Mouse (Mus musculus) effector memory CD4-positive, alpha-beta T cell, adult 7 months (primary cell): ENCODE results near the gene Sugp1. TPM values are rescaled to one million over a fixed set of nuclear protein-coding genes. Genes with fewer than 3 reads are reported as not detected.

Source experiments
- polyA plus RNA-seq: library from polyadenylated mRNA; unstranded; fragments of 100-300 nt; shearing (Covaris generic); gene quantifications from one replicate; pipeline ENCODE4 v1.2.1, GENCODE M21; 2017

Sugp1 gene
- polyA plus RNA-seq: 49.0 TPM

DNA sequence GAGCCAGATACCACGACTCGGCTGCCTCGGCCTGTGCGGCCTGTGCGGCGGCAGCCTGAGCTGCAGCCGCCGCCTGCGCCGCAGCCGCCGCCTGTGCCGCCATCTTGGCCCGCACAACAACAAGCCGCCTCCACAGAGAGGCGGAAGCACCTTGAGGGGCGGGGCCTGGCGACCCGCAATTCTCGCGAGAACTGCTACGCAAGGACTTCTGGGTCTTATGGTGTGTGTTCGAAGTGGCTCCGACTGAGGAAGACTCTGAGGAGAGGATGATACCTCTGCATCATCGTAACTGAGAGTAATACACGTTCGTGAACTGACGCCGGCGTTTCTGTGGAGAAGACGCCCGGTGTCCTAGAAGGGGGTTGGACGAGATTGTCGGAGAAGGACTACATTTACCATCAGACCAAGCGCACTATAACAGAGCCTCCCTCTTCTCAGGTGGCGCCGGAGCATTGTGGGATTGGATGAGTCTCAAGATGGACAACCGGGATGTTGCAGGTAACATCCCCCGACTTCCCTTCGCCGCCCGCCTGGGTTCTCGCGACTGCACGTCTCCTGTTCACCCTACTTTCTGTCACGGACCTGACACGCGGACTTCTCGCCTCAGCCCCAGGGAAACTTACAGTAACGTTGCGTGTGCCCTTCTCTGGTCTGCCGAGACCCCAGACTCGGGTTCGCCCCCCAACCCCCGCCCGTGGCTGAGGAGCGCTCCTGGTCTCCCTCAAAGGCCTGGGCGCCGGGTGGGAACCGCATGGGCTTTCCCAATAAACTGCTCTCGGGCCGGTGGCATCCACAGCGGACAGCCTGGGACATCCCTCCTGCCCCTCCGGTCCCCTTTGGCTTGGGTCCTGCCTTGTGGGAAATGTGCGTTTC lies at the start of gene Sugp1, which contains the start of gene Mau2:
Gene Sugp1, plus strand, starts transcription at position 231 of the 873 bp plus-strand sequence.
Gene Mau2, minus strand, starts transcription at position 152 of the 873 bp plus-strand sequence.

GRCm38 (mm10) chr8:69995776-69996588 lies 46.6 kb upstream of the Sugp1 start, which contains the start of gene Gatad2a:
Gene Gatad2a (minus strand): TSS chr8:69996384.

DNA sequence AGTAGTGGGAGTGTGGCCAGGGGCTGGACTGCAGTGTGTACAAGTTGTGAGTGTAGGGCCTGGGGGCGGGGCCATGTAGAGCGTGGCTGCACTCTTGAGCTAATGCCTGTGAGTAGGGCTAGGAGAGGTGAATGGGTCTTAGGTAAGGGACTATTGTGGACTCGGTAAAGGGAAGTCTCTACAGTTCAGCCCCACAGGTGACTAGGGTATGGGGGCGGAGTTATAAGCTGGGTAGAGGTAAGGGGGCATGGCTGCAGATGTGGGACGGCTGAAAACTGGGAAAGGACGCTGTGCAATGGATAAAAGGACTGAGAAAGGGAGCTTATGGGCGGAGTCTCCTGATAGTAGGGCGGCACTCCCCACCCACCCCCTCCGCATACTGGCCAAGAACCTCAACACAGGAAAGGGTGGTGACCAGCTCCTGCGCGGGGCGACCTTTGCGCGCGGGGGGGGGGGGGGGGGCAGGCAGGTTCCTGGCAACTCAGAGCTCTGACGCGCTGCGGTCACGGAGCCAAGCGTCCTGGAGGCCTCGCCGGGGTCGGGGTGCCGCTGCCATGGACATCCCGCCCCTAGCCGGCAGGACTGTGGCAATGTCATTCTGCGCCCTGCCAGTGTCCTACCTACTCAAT lies 29.9 kb downstream of the Sugp1 start, which contains the start of gene Tm6sf2:
Gene Tm6sf2, plus strand, starts transcription at position 484 of the 629 bp plus-strand sequence.

DNA sequence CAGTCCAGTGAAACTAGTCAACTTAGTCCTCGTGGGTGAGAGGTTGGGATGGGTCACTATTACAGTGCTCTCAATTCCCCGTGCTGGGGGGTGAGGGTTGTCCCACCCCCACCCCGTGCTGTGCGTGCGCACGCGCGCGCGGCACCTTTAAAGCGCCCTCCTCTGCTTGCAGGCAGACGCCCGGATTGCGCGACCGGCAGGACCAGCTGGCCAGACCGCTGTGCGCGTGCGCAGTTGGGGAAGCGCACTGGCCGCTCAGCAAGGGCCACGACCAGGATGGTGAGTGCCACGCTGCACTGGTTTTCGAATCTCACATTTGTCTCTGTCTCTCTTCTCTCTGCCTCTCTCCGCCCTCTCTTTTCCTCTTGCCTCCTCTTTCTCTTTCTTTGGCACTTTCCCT lies 40.7 kb downstream of the Sugp1 start, which contains the start of gene Hapln4:
Gene Hapln4, plus strand, starts transcription at position 173 of the 400 bp plus-strand sequence.

DNA sequence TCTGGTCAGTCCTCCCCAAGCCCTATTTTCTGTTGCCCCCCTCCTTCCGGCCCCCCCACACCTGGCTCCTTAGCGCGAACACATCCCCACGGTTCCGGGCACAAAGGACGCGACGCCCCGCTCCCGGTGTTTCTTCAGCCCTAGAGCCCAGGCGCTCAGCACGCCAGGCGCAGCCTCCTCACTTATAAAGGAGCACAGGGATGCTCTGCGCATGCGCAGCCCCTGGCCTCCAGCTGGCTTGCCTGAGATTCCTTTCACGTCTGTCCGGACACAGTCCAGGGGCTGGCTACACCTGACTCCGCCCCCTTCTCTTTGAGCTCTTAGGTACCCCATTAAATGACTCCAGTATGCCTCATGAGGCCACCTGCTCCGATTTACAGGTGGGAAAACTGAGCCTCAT lies 78.1 kb downstream of the Sugp1 start, which contains the start of gene Ncan:
Gene Ncan, minus strand, starts transcription at position 207 of the 400 bp plus-strand sequence.

Other genes with a start within 250 kb of the Sugp1 start
- gene Gmip, start 234.1 kb upstream of the Sugp1 start, polyA plus RNA-seq: 130 TPM
- gene Lpar2, start 220.4 kb upstream of the Sugp1 start, polyA plus RNA-seq: not detected
- gene Pbx4, start 210.3 kb upstream of the Sugp1 start, polyA plus RNA-seq: 15.9 TPM
- gene Cilp2, start 155.1 kb upstream of the Sugp1 start, polyA plus RNA-seq: not detected
- gene Tssk6, start 140.6 kb upstream of the Sugp1 start, polyA plus RNA-seq: 1.4 TPM
- 112 TPM for gene Ndufa13, start 140.3 kb upstream of the Sugp1 start, polyA plus RNA-seq
- not detected for gene Yjefn3, start 140.1 kb upstream of the Sugp1 start, polyA plus RNA-seq
- gene Gatad2a, start 46.4 kb upstream of the Sugp1 start, polyA plus RNA-seq: 133 TPM
- 109 TPM for gene Mau2, start 79 bp upstream of the Sugp1 start, polyA plus RNA-seq
- not detected for gene Tm6sf2, start 30.1 kb downstream of the Sugp1 start, polyA plus RNA-seq
- not detected for gene Hapln4, start 40.6 kb downstream of the Sugp1 start, polyA plus RNA-seq
- not detected for gene Ncan, start 78.1 kb downstream of the Sugp1 start, polyA plus RNA-seq
- 35.4 TPM for gene Nr2c2ap, start 88.5 kb downstream of the Sugp1 start, polyA plus RNA-seq
- gene Rfxank, start 96.3 kb downstream of the Sugp1 start, polyA plus RNA-seq: 22.4 TPM
- gene Borcs8, start 96.7 kb downstream of the Sugp1 start, polyA plus RNA-seq: 41.0 TPM
- gene Mef2b, start 96.9 kb downstream of the Sugp1 start, polyA plus RNA-seq: 0.49 TPM
- gene Tmem161a, start 129.5 kb downstream of the Sugp1 start, polyA plus RNA-seq: 40.5 TPM
- 5.2 TPM for gene Slc25a42, start 169.5 kb downstream of the Sugp1 start, polyA plus RNA-seq
- gene Sugp2, start 191.4 kb downstream of the Sugp1 start, polyA plus RNA-seq: 27.4 TPM
- 11.4 TPM for gene Armc6, start 191.7 kb downstream of the Sugp1 start, polyA plus RNA-seq
- gene Homer3, start 240.0 kb downstream of the Sugp1 start, polyA plus RNA-seq: 0.74 TPM